Mouse (Mus musculus) olfactory bulb, adult 2 months (tissue): ENCODE results near the gene Gps2.

Source experiments
- CTCF ChIP-seq: fragments of 200-500 bp; IDR thresholded peaks from 2 replicates; pipeline ENCODE4 v1.5.1; 2012; ENCODE audit warnings: low read depth, mild to moderate bottlenecking, low read length, moderate library complexity; ENCODE audit not compliant: insufficient read depth
- POLR2A ChIP-seq: fragments of 200-500 bp; IDR thresholded peaks from 2 replicates; pipeline ENCODE4 v1.6.1; 2012; ENCODE audit warnings: mild to moderate bottlenecking, low read depth, low read length, moderate library complexity; ENCODE audit not compliant: insufficient read depth

GRCm38 (mm10) chr11:69937834-69938233, 24.1 kb downstream of the Gps2 start:
- TF ChIP-seq POLR2A: no peak
- TF ChIP-seq CTCF: no peak
